ENCODE assay signal across 11 mouse cellular contexts in the genomic region with DNA sequence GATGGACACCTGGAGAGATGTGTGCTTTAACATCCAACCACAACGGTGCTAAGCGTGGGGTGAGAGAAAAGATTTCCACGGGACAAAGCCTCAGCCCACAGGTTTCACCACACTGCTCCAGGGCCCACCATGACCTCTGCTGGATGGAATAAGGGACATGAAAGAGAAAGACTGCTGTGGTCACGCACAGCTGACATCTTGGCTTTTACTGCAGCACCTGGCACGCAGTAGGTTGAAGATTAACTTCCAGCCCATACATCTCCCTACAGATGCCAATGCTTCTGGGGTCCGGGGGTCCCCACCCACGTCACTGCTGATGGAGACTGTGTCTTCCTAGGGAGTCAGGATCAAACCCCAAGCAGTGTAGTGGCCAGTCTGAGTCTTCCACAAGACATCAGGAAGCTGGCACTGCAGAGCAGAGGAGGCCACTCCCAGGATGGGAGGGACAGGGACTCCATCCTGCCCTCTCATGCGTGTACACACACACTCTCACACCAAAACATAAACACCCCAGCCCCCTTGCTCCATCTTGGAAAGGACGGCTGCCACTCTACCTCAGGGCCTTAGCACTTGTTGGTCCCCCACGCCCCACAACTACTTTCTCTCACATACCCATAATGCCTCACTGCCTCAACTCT. TPM values are rescaled to one million over a fixed set of nuclear protein-coding genes. Genes with fewer than 3 reads are reported as not detected.
DNase-seq lines count a peak whose midpoint lies in the region; ATAC-seq and TF ChIP-seq lines count a peak whose summit lies in the region.
"Had no signal": no experiment of that assay in that cellular context is flagged by ENCODE, and none has a peak within 500 bp of the region (broad histone marks: within the 10 kb centered on the region; RNA-seq: fewer than 3 reads in every experiment).

No protein-coding gene starts in this region.

- no peak for TF ChIP-seq POLR2A in thymus, adult 2 months (IDR thresholded peaks at IDR 0.05; ENCODE audit: control insufficient read depth, extremely low read depth, insufficient read depth, low read length, poor library complexity)

- H3K36me3 ChIP-seq in heart, embryonic 10.5 days, result 0 out of 2 replicates have a peak, but pooled peaks cover 2% of the 10 kb centered on the region
- no peaks in the 10 kb centered on the region for H3K36me3 ChIP-seq in heart, embryonic 11.5 days (ENCODE audit: control insufficient read depth, insufficient read depth, low read length)
- H3K36me3 ChIP-seq in thymus, adult 2 months (ENCODE audit: control insufficient read depth, insufficient read depth, low read length), result no peaks in the 10 kb centered on the region
- H3K36me3 ChIP-seq: hindbrain, embryonic 15.5 days had no signal

- H3K4me2 ChIP-seq in heart, embryonic 11.5 days, result no peak overlapping the region
- H3K4me2 ChIP-seq: hindbrain, embryonic 15.5 days; lung, embryonic 14.5 days had no signal

- H3K27ac ChIP-seq in heart, embryonic 10.5 days, result peak overlapping the region; percentile 37; the same call in 1 of the 2 replicates
- no peak overlapping the region for H3K27ac ChIP-seq in heart, embryonic 11.5 days (ENCODE audit: low read depth, low read length)
- H3K27ac ChIP-seq in thymus, adult 2 months (ENCODE audit: control insufficient read depth, insufficient read depth, low read length), result peak overlapping the region; percentile 95
- H3K27ac ChIP-seq: hindbrain, embryonic 15.5 days had no signal

- H3K27me3 ChIP-seq in heart, embryonic 10.5 days (ENCODE audit: insufficient read depth, poor library complexity, severe bottlenecking), result no peaks in the 10 kb centered on the region
- H3K27me3 ChIP-seq in heart, embryonic 11.5 days (ENCODE audit: control insufficient read depth, insufficient read depth, low read length), result no peaks in the 10 kb centered on the region
- no peaks in the 10 kb centered on the region for H3K27me3 ChIP-seq in thymus, adult 2 months (ENCODE audit: control insufficient read depth, insufficient read depth, low read length)
- H3K27me3 ChIP-seq: hindbrain, embryonic 15.5 days had no signal

- no peaks in the 10 kb centered on the region for H3K9me3 ChIP-seq in heart, embryonic 10.5 days
- H3K9me3 ChIP-seq in heart, embryonic 11.5 days (replicated peaks; ENCODE audit: control insufficient read depth, low read length), result no peaks in the 10 kb centered on the region
- H3K9me3 ChIP-seq: hindbrain, embryonic 15.5 days had no signal

- no peak overlapping the region for H3K4me3 ChIP-seq in heart, embryonic 10.5 days
- no peak overlapping the region for H3K4me3 ChIP-seq in heart, embryonic 11.5 days (ENCODE audit: low read depth, low read length)
- H3K4me3 ChIP-seq in thymus, adult 2 months (ENCODE audit: control insufficient read depth, insufficient read depth, low read length), result no peak overlapping the region
- H3K4me3 ChIP-seq: hindbrain, embryonic 15.5 days had no signal

- TF ChIP-seq CTCF in thymus, adult 2 months (IDR thresholded peaks at IDR 0.05; ENCODE audit: borderline replicate concordance, control insufficient read depth, extremely low read depth, insufficient read depth, low read length, poor library complexity), result no peak

- H3K4me1 ChIP-seq in heart, embryonic 10.5 days, result peaks cover 97% of the 10 kb centered on the region
- H3K4me1 ChIP-seq in heart, embryonic 11.5 days (ENCODE audit: control insufficient read depth, insufficient read depth, low read length), result peaks cover 87% of the 10 kb centered on the region
- H3K4me1 ChIP-seq in thymus, adult 2 months (replicated peaks; ENCODE audit: control insufficient read depth, insufficient read depth, low read length), result peaks cover 85% of the 10 kb centered on the region

- DNase-seq in heart, embryonic 10.5 days (ENCODE audit: low spot score), result no peak
- no peak for DNase-seq in thymus, adult 2 months
- no peak for DNase-seq in thymus, postnatal 25 days
- peak; percentile 44 for DNase-seq in kidney, postnatal 14 days
- peak; percentile 65 for DNase-seq in naive thymus-derived CD4-positive, alpha-beta T cell, adult 2 months (ENCODE audit: low read depth)
- no peak for DNase-seq in left cerebral cortex, adult 8-10 months (ENCODE audit: low spot score in 2 of 2)
- DNase-seq in retina, embryonic 14.5 days (ENCODE audit: low spot score), result no peak
- DNase-seq: gastrocnemius, postnatal 10 days; lung, embryonic 14.5 days had no signal

- H3K9ac ChIP-seq in heart, embryonic 11.5 days (ENCODE audit: low read depth, low read length), result no peak overlapping the region
- H3K9ac ChIP-seq: hindbrain, embryonic 15.5 days; lung, embryonic 14.5 days had no signal

- no peak for ATAC-seq in heart, embryonic 11.5 days (replicated peaks; ENCODE audit: insufficient number of reproducible peaks, low FRiP score, low TSS enrichment)

- WGBS in heart, embryonic 10.5 days, result 72% methylated on average over 10 of the region's 10 CpGs
- 64% methylated on average over 10 of the region's 10 CpGs for WGBS in heart, embryonic 11.5 days (ENCODE audit: insufficient replicate concordance)
- WGBS in thymus, adult 2 months, result 19% methylated on average over 10 of the region's 10 CpGs

RNA-seq across cellular contexts. Expression of gene Sh3pxd2a, which starts 12.6 kb away (rescaled TPM):
- polyA plus RNA-seq in heart, embryonic 10.5 days (2016; fragmentation: Nextera tagmentation; extraction: Ambion mirVana), result 3.4 and 3.9 TPM in 2 replicates
- 6.9 and 10.1 TPM in 2 replicates for polyA plus RNA-seq in heart, embryonic 11.5 days (2014; fragmentation: Nextera tagmentation; extraction: Ambion mirVana)
- polyA plus RNA-seq in thymus, adult 2 months (2012; rRNA removed), result 19.4 and 21.0 TPM in 2 replicates
- 10 to 100 TPM; 29.9 to 33.2 (median 31.8) TPM for total RNA-seq in left cerebral cortex, adult 8-10 months (2022)

Comparison
In these comparisons a context has a peak if more than half of its experiments do, and no peak if none do; other contexts are left out.
1. DNase-seq: peak in kidney, postnatal 14 days (single experiment) and naive thymus-derived CD4-positive, alpha-beta T cell, adult 2 months (single experiment); none in heart, embryonic 10.5 days (single experiment), thymus, adult 2 months (single experiment), thymus, postnatal 25 days (single experiment), left cerebral cortex, adult 8-10 months (0 of 2) and retina, embryonic 14.5 days (single experiment).